Mouse (Mus musculus): Measurements from ENCODE around the gene Clk3. TPM values are rescaled to one million over a fixed set of nuclear protein-coding genes. Genes with fewer than 3 reads are reported as not detected.
"Not testable (repeated sequence)": the region's sequence is repeated elsewhere in the genome, so short reads cannot be mapped to it uniquely, and the experiment has no call there.

Gene Clk3
- polyA plus RNA-seq, 1 experiment from 2014 or later: 57.1 TPM

DNA sequence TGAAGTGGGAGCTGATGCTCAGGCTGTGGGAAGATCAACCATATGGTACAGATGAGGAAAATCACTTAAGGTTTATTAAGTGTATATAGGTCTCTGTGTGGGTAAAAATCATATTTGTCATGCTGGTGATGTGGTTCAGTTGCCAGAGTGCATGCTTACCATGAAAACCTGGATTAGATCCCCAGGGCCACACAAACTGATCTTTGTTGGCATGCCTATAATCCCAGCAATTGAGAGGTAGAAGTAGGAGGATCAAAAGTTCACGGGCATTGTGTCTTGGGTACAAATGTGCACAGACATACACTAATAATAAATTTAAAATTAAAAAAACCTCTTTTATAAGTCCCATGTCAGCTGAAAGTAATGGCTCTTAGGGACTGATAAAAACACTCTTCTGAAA is 43.3 kb downstream of the Clk3 start:
- Histone ChIP-seq H3K4me3 (no peak overlapping the region), H3K36me3 (peaks cover 63% of the 10 kb centered on the region), H3K9me3 (no peaks in the 10 kb centered on the region), H3K27ac (replicated peaks) (no peak overlapping the region), H3K9ac (no peak overlapping the region), H3K4me2 (no peak overlapping the region), H3K27me3 (replicated peaks) (no peaks in the 10 kb centered on the region), H3K4me1 (peaks cover 29% of the 10 kb centered on the region)
- ATAC-seq (ENCODE audit: extremely low read depth, insufficient number of reproducible peaks, low FRiP score, low TSS enrichment): no peak
- 78% methylated on average over 1 of the region's 1 CpGs for WGBS

DNA sequence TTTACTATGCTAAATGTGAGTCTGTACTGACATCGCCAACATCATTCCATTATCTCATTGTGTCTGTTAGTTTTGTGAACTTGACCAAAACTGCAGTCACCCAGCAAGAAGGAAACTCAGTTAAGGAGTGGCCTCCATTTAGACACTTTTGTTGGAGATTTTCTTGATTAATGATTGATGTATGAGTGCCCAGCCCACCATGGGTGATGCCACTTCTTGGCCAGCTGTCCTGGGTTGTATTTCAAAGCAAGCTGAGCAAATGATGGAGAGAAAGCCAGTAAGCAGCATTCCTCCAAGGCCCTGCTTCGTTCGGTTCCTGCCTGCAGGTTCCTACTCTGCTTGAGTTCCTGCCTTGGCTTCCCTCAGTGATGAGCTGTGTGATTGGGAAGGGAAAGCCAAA is 44.9 kb downstream of the Clk3 start:
- Histone ChIP-seq H3K4me2 (no peak overlapping the region), H3K4me3 (no peak overlapping the region), H3K27me3 (replicated peaks) (no peaks in the 10 kb centered on the region), H3K4me1 (peaks cover 20% of the 10 kb centered on the region), H3K36me3 (peaks cover 64% of the 10 kb centered on the region), H3K9ac (no peak overlapping the region), H3K9me3 (no peaks in the 10 kb centered on the region), H3K27ac (replicated peaks) (no peak overlapping the region)
- no peak for ATAC-seq (ENCODE audit: extremely low read depth, insufficient number of reproducible peaks, low FRiP score, low TSS enrichment)
- 92% methylated on average over 3 of the region's 3 CpGs for WGBS

DNA sequence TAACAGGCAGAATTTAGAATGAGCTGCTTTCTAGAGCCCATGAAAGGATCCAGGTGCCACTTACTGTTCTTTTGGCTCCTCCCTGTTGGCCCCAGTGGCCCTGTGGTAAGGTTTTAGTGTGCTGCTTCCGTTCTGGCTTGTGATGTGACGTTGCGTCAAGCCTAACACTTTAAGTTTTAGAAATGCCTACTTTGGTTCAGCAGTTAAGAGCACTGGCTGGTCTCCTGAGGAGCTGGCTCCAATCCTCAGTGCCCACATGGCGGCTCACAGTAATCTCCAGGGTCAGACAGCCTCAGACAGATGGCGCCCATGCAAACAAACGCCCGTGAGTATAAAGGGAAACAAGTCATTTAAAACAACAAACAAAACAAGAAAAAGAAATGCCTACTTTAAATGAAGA is 47.3 kb downstream of the Clk3 start:
- H3K27me3 ChIP-seq (replicated peaks): no peaks in the 10 kb centered on the region
- H3K4me2 ChIP-seq: no peak overlapping the region
- no peak overlapping the region for H3K27ac ChIP-seq (replicated peaks)
- H3K9ac ChIP-seq: no peak overlapping the region
- H3K4me3 ChIP-seq: no peak overlapping the region
- no peak for ATAC-seq (ENCODE audit: extremely low read depth, insufficient number of reproducible peaks, low FRiP score, low TSS enrichment)
- no peaks in the 10 kb centered on the region for H3K9me3 ChIP-seq
- WGBS: 92% methylated on average over 7 of the region's 7 CpGs
- peaks cover 11% of the 10 kb centered on the region for H3K4me1 ChIP-seq
- H3K36me3 ChIP-seq: peaks cover 76% of the 10 kb centered on the region

DNA sequence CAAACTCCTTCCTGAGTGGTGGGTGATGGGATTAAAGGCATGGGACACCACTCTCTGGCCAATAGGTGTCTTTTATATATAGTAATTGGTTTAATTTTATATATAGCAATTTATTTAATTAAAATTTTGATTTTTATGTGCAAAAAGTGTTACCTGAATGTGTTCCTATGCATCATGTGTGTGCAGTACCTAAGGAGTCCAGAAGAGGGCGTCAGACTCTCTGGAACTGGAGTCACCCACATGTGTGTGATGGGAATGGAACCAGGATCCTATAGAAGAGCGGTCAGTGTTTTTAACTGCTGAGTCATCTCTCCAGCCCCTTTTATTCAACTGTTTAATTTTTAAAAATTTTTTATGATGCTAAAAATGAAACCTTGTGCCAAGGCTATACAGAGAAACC is 53.5 kb downstream of the Clk3 start:
- Histone ChIP-seq H3K4me2 (no peak overlapping the region), H3K9me3 (peaks cover 4% of the 10 kb centered on the region; the same call in 1 of the 2 replicates), H3K36me3 (peaks cover 57% of the 10 kb centered on the region), H3K9ac (no peak overlapping the region), H3K27me3 (replicated peaks) (no peaks in the 10 kb centered on the region), H3K4me1 (peaks cover 16% of the 10 kb centered on the region), H3K27ac (replicated peaks) (no peak overlapping the region), H3K4me3 (no peak overlapping the region)
- ATAC-seq (ENCODE audit: extremely low read depth, insufficient number of reproducible peaks, low FRiP score, low TSS enrichment): no peak
- WGBS: 67% methylated on average over 2 of the region's 2 CpGs

DNA sequence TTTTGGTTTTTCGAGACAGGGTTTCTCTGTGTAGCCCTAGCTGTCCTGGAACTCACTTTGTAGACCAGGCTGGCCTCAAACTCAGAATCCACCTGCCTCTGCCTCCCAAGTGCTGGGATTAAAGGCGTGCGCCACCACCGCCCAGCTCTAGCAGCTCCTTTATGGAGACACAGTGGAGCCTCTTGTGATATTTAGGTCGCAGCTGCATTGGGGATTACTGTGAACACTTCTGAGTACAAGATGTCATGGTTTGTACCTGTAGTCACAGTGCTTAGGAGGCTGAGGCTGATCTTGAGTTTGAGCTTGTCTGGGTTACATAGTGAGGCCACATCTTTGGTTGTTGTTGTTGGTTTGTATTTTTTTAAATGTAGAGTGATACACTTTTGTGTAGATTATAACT is 55.4 kb downstream of the Clk3 start:
- Histone ChIP-seq H3K4me1 (peaks cover 16% of the 10 kb centered on the region), H3K36me3 (peaks cover 37% of the 10 kb centered on the region)
- WGBS: 80% methylated on average over 5 of the region's 5 CpGs
- not testable (repeated sequence) for ATAC-seq (ENCODE audit: extremely low read depth, insufficient number of reproducible peaks, low FRiP score, low TSS enrichment); H3K4me3 ChIP-seq; H3K9ac ChIP-seq; H3K4me2 ChIP-seq; H3K27me3 ChIP-seq (replicated peaks); H3K9me3 ChIP-seq; H3K27ac ChIP-seq (replicated peaks)

DNA sequence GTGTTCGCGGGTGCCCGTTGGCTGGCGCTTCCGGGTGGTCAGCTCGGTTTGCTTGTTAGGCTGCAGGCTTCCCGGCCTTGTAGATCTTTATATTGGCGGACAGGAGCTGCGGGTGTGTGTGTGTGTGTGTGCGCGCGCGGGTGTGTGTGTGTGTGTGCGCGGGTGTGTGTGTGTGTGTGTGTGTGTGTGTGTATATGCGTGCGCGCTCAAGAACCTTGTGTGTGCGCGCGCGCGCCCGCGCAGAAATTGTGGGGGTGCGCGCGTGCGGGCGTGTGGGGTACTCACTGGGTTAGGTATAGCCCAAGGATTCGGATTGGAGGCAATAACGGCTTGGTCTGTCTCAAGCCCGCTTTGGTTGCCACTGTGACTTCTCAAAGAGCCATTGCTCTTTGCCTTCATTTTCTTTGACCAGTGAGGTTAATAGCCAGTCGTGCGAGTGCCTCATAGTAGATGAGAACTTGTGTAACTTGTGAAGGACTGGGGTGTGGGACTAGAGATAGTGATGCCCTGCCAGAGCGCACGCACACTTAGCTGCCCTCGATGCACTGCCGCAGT is 56.9 kb downstream of the Clk3 start:
- ATAC-seq (ENCODE audit: extremely low read depth, insufficient number of reproducible peaks, low FRiP score, low TSS enrichment): peak; percentile 59; the same call in 1 of the 2 replicates
- H3K4me1 ChIP-seq: peaks cover 16% of the 10 kb centered on the region
- WGBS: 2% methylated on average over 38 of the region's 39 CpGs
- peak overlapping the region; percentile 91 for H3K4me2 ChIP-seq
- peak overlapping the region; percentile 88 for H3K27ac ChIP-seq (replicated peaks)
- H3K9ac ChIP-seq: peak overlapping the region; percentile 95
- no peaks in the 10 kb centered on the region for H3K27me3 ChIP-seq (replicated peaks)
- H3K4me3 ChIP-seq: peak overlapping the region; percentile 94
- peaks cover 23% of the 10 kb centered on the region for H3K36me3 ChIP-seq
- H3K9me3 ChIP-seq: peaks cover 4% of the 10 kb centered on the region; the same call in 1 of the 2 replicates

DNA sequence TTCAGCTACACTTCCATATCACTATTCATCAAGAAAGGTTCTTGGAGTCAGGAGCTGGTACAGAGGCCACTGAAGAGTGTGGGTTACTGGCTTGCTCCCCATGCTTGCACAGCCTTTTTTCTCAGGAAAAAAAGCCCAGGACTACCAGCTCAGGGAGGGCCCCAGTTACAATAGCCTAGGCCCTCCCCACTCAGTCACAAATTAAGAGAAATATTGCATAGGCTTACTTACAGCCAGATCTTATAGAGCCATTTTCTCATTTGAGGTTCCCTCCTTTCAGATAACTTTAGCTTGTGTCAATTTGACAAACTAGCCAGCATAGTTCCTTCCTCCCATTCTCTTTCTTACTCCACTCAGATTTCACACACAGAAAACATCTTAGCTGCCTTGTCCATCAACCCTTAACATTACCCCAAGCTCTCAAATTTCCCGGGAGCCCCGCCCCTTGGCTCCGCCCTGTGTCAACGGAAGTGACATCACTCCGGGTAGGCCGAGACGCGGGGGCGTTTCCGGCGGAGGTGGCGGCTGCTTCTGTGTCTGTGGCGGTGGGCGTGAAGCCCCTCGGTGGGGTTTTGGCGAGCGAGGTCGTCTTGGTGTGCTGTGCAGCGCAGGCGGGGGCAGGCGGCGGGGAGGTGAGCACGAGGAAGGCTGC is 57.5 kb downstream of the Clk3 start, which contains the start of gene Edc3:
TSS of gene Edc3 (plus strand) at position 473 of the 652 bp plus-strand sequence.
- WGBS: under 1% methylated on average over 23 of the region's 23 CpGs
- H3K27ac ChIP-seq (replicated peaks): peak within 1 kb of the TSS; percentile 88
- peak; percentile 75 for ATAC-seq (ENCODE audit: extremely low read depth, insufficient number of reproducible peaks, low FRiP score, low TSS enrichment)
- peaks cover 16% of the 10 kb centered on the region for H3K4me1 ChIP-seq
- H3K27me3 ChIP-seq (replicated peaks): no peaks in the 10 kb centered on the region
- H3K4me3 ChIP-seq: peak within 1 kb of the TSS; percentile 94
- H3K9me3 ChIP-seq: peaks cover 4% of the 10 kb centered on the region; the same call in 1 of the 2 replicates
- peak within 1 kb of the TSS; percentile 95 for H3K9ac ChIP-seq
- H3K36me3 ChIP-seq: peaks cover 18% of the 10 kb centered on the region
- peak within 1 kb of the TSS; percentile 91 for H3K4me2 ChIP-seq

DNA sequence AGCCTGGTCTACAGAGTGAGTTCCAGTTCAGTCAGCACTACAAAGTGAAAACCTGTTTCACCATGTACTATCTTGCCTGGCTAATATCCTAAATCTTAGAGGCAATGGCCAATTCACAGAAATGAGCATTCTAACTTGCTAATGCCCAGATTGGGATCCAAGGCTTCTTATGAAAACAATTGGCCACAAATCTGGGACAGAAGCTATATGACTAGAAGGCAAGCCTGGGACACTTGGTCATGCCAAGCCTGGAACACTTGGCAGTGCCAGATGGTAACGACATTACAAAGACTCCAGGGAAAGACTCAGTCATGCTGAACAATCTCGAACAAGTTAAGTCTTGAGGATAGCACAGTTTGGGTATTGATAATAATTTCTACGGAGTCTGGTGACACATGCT is 59.2 kb downstream of the Clk3 start:
- Histone ChIP-seq H3K9ac (no peak overlapping the region), H3K9me3 (peaks cover 4% of the 10 kb centered on the region; the same call in 1 of the 2 replicates), H3K27ac (replicated peaks) (no peak overlapping the region), H3K4me1 (peaks cover 16% of the 10 kb centered on the region), H3K27me3 (replicated peaks) (no peaks in the 10 kb centered on the region), H3K36me3 (peaks cover 2% of the 10 kb centered on the region; the same call in 1 of the 2 replicates), H3K4me2 (no peak overlapping the region), H3K4me3 (no peak overlapping the region)
- no peak for ATAC-seq (ENCODE audit: extremely low read depth, insufficient number of reproducible peaks, low FRiP score, low TSS enrichment)
- 83% methylated on average over 3 of the region's 3 CpGs for WGBS

Other genes starting within 250 kb of the Clk3 start
- gene Cox5a, start 244.6 kb downstream of the Clk3 start, polyA plus RNA-seq (2015; fragmentation: Nextera tagmentation; extraction: Ambion mirVana): 1,286 and 1,445 TPM in 2 replicates
- gene Fam219b, start 228.3 kb downstream of the Clk3 start, polyA plus RNA-seq (2015; fragmentation: Nextera tagmentation; extraction: Ambion mirVana): 11.4 and 12.8 TPM in 2 replicates
- gene Mpi, start 213.1 kb downstream of the Clk3 start, polyA plus RNA-seq (2015; fragmentation: Nextera tagmentation; extraction: Ambion mirVana): 74.2 and 80.9 TPM in 2 replicates
- gene Scamp2, start 204.9 kb downstream of the Clk3 start, polyA plus RNA-seq (2015; fragmentation: Nextera tagmentation; extraction: Ambion mirVana): 51.5 and 52.4 TPM in 2 replicates
- gene Ulk3, start 176.4 kb downstream of the Clk3 start, polyA plus RNA-seq (2015; fragmentation: Nextera tagmentation; extraction: Ambion mirVana): 14.6 and 17.1 TPM in 2 replicates
- gene Cplx3, start 159.6 kb downstream of the Clk3 start, polyA plus RNA-seq (2015; fragmentation: Nextera tagmentation; extraction: Ambion mirVana): not detected in 2 replicates
- gene Lman1l, start 145.1 kb downstream of the Clk3 start, polyA plus RNA-seq (2015; fragmentation: Nextera tagmentation; extraction: Ambion mirVana): not detected in 2 replicates
- 16.3 and 17.2 TPM in 2 replicates for gene Csk, start 112.2 kb downstream of the Clk3 start, polyA plus RNA-seq (2015; fragmentation: Nextera tagmentation; extraction: Ambion mirVana)
- gene Cyp1a2, start 82.2 kb downstream of the Clk3 start, polyA plus RNA-seq (2015; fragmentation: Nextera tagmentation; extraction: Ambion mirVana): not detected in 2 replicates
- gene Cyp1a1, start 77.9 kb downstream of the Clk3 start, polyA plus RNA-seq (2015; fragmentation: Nextera tagmentation; extraction: Ambion mirVana): not detected in 2 replicates
- 16.2 and 17.5 TPM in 2 replicates for gene Edc3, start 57.3 kb downstream of the Clk3 start, polyA plus RNA-seq (2015; fragmentation: Nextera tagmentation; extraction: Ambion mirVana)
- gene Arid3b, start 70.9 kb upstream of the Clk3 start, polyA plus RNA-seq (2015; fragmentation: Nextera tagmentation; extraction: Ambion mirVana): 11.3 and 12.3 TPM in 2 replicates
- gene Ubl7, start 145.1 kb upstream of the Clk3 start, polyA plus RNA-seq (2015; fragmentation: Nextera tagmentation; extraction: Ambion mirVana): 104 and 106 TPM in 2 replicates
- gene Sema7a, start 174.3 kb upstream of the Clk3 start, polyA plus RNA-seq (2015; fragmentation: Nextera tagmentation; extraction: Ambion mirVana): 0.13 and 0.38 TPM in 2 replicates
- gene Cyp11a1, start 240.6 kb upstream of the Clk3 start, polyA plus RNA-seq (2015; fragmentation: Nextera tagmentation; extraction: Ambion mirVana): 0.09 and 0.23 TPM in 2 replicates